Mouse (Mus musculus) cerebellum, postnatal 36 days (tissue): ENCODE data around the gene Gm29276.
"Not testable (repeated sequence)": the region's sequence is repeated elsewhere in the genome, so short reads cannot be mapped to it uniquely, and the experiment has no call there.

ENCODE experiments used
- DNase-seq, 2 experiments: peaks; one replicate each; pipeline ENCODE4 v3.0.0; 2021 to 2022; ENCODE audit warnings: mixed read lengths in 2 of 2

Gene Gm29276

GRCm38 (mm10) chrY:42582150-42582549 lies at the start of gene Gm29276:
Gene Gm29276, minus strand, starts transcription at chrY:42582250.
- DNase-seq: not testable (repeated sequence)
